Mouse (Mus musculus) small intestine, adult 2 months (tissue): ENCODE measurements around the gene Nek8.
"Not testable (repeated sequence)": the region's sequence is repeated elsewhere in the genome, so short reads cannot be mapped to it uniquely, and the experiment has no call there.

Source experiments
- CTCF ChIP-seq: fragments of 200-500 bp; IDR thresholded peaks from 2 replicates; pipeline ENCODE4 v1.5.1; 2012; ENCODE audit warnings: low read depth, mild to moderate bottlenecking, control low read depth, inconsistent platforms, low read length, moderate library complexity, mixed read lengths; ENCODE audit not compliant: insufficient replicate concordance, insufficient read length; ENCODE audit errors: extremely low read depth
- POLR2A ChIP-seq: fragments of 200-500 bp; IDR thresholded peaks from 2 replicates; pipeline ENCODE4 v1.6.1; 2012; ENCODE audit warnings: low read depth, mild to moderate bottlenecking, control low read depth, inconsistent platforms, low read length, moderate library complexity

DNA sequence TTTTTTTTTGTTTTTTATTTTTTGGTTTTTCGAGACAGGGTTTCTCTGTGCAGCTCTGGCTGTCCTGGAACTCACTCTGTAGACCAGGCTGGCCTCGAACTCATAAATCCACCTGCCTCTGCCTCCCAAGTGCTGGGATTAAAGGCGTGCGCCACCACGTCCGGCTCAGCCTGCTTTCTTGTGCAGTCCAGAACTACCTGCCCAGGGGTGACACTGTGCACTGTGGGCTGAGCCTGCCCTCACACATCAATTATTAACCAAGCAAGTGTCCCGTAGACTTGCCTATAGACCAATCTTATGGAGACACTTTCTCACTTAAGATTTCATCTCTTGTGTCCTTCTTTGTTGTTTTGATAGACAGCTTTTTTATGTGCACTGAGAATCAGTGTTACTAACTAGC is 41.2 kb downstream of the Nek8 start:
- not testable (repeated sequence) for TF ChIP-seq CTCF, POLR2A
